Mouse (Mus musculus): Measurements from ENCODE around the gene Olfr961.

- TF ChIP-seq CTCF (IDR thresholded peaks at IDR 0.05; ENCODE audit: low read depth, low read length) (no peak), GATA1 (IDR thresholded peaks at IDR 0.05; ENCODE audit: borderline replicate concordance, low read length) (no peak), TAL1 (conservative IDR thresholded peaks at IDR 0.05; ENCODE audit: low read depth, low read length) (no peak), POLR2AphosphoS5 (IDR thresholded peaks at IDR 0.05; ENCODE audit: insufficient replicate concordance, low read depth, low read length) (no peak), GATA2 (IDR thresholded peaks at IDR 0.05; ENCODE audit: borderline replicate concordance, low read depth, low read length) (no peak)
These were observed 23.8 kb upstream of the Olfr961 start, which contains the start of gene Olfr960 for GRCm38 (mm10) chr9:39621073-39621472.
